Mouse (Mus musculus) 3134 (cell line): ENCODE data around the gene Zfp592.

Experiments used
- DNase-seq: peaks from one replicate; pipeline ENCODE4 v3.0.0-alpha.2; 2011; ENCODE audit warnings: low spot score; ENCODE audit not compliant: insufficient read length; ENCODE audit errors: extremely low read depth

Gene Zfp592

GRCm38 (mm10) chr7:81055709-81056370 is 62.4 kb downstream of the Zfp592 start:
- no peak for DNase-seq

- no peak for DNase-seq
Measured at GRCm38 (mm10) chr7:81057471-81057870, 64.0 kb downstream of the Zfp592 start, which contains the start of gene Alpk3. Alpk3 (plus strand) TSS chr7:81057600.

- no peak for DNase-seq
Measured at GRCm38 (mm10) chr7:81057901-81058711, 64.6 kb downstream of the Zfp592 start.

- no peak for DNase-seq
Measured at GRCm38 (mm10) chr7:81058712-81059154, 65.3 kb downstream of the Zfp592 start.

- DNase-seq, result no peak
Measured at GRCm38 (mm10) chr7:81059388-81059787, 65.9 kb downstream of the Zfp592 start.

GRCm38 (mm10) chr7:81060908-81061307 is 67.4 kb downstream of the Zfp592 start:
- DNase-seq, result peak; percentile 29

GRCm38 (mm10) chr7:81061936-81062335 is 68.5 kb downstream of the Zfp592 start:
- no peak for DNase-seq

GRCm38 (mm10) chr7:81063332-81063731 is 69.9 kb downstream of the Zfp592 start:
- no peak for DNase-seq

GRCm38 (mm10) chr7:81066714-81067113 is 73.2 kb downstream of the Zfp592 start:
- no peak for DNase-seq

- no peak for DNase-seq
Measured at GRCm38 (mm10) chr7:81072463-81072862, 79.0 kb downstream of the Zfp592 start.

- no peak for DNase-seq
Measured at GRCm38 (mm10) chr7:81073273-81073672, 79.8 kb downstream of the Zfp592 start.

- no peak for DNase-seq
Measured at GRCm38 (mm10) chr7:81074546-81074945, 81.1 kb downstream of the Zfp592 start.

GRCm38 (mm10) chr7:81075299-81075698 is 81.8 kb downstream of the Zfp592 start:
- DNase-seq, result peak; percentile 34

GRCm38 (mm10) chr7:81075732-81076131 is 82.3 kb downstream of the Zfp592 start:
- DNase-seq, result no peak

GRCm38 (mm10) chr7:81077009-81077408 is 83.5 kb downstream of the Zfp592 start:
- DNase-seq, result no peak

GRCm38 (mm10) chr7:81078740-81079139 is 85.3 kb downstream of the Zfp592 start:
- no peak for DNase-seq

- DNase-seq, result no peak
Measured at GRCm38 (mm10) chr7:81093420-81093965, 100.0 kb downstream of the Zfp592 start.

GRCm38 (mm10) chr7:81094104-81094757 is 100.8 kb downstream of the Zfp592 start:
- DNase-seq, result no peak
